Mouse (Mus musculus): ENCODE measurements at regions not wholly inside any gene's neighbourhood (a gene's known extent, or its start where the extent isn't known, plus 50 kb on each side); places are given as distances from the start of the nearest gene placed in this dataset.

- Histone ChIP-seq H3K27ac (ENCODE audit: low read depth, low read length) (no peak overlapping the region), H3K27me3 (ENCODE audit: control insufficient read depth, insufficient read depth, low read length) (no peaks in the 10 kb centered on the region), H3K9ac (ENCODE audit: low read length) (no peak overlapping the region), H3K4me1 (ENCODE audit: control insufficient read depth, insufficient read depth, low read length) (no peaks in the 10 kb centered on the region), H3K4me3 (ENCODE audit: low read depth, low read length) (no peak overlapping the region), H3K36me3 (ENCODE audit: control insufficient read depth, insufficient read depth, low read length) (no peaks in the 10 kb centered on the region), H3K4me2 (ENCODE audit: low read depth) (no peak overlapping the region), H3K9me3 (ENCODE audit: control insufficient read depth, low read length) (no peaks in the 10 kb centered on the region)
- ATAC-seq (ENCODE audit: insufficient read depth, low FRiP score, low TSS enrichment): no peak
- 86% methylated on average over 3 of the region's 3 CpGs for WGBS
- DNase-seq (ENCODE audit: low spot score): no peak
Measured at GRCm38 (mm10) chr11:64579826-64580225, 143.4 kb upstream of the F930015N05Rik start.

DNA sequence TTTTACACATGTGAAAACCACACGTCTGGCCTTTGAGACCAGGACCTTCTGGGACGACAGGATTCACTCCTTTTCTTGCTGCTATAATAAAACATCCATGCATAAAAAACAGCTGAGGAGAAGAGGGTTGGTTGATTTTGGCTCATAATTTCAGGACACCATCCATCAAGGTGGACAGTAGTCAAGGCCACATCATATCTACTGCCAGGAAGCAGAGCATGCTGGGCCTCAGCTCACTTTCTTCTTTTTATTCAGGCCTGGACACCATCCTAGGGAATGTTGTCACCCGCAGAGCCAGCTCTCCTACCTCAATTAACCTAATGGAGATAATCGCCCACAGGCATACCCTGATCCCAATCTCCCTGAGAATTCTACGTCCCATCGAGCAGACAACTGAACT is 149.6 kb upstream of the F930015N05Rik start:
- Histone ChIP-seq H3K36me3 (ENCODE audit: control insufficient read depth, insufficient read depth, low read length) (no peaks in the 10 kb centered on the region), H3K4me3 (ENCODE audit: low read depth, low read length) (no peak overlapping the region), H3K27ac (ENCODE audit: low read depth, low read length) (no peak overlapping the region), H3K27me3 (ENCODE audit: control insufficient read depth, insufficient read depth, low read length) (no peaks in the 10 kb centered on the region), H3K9ac (ENCODE audit: low read length) (no peak overlapping the region), H3K4me2 (ENCODE audit: low read depth) (no peak overlapping the region), H3K9me3 (ENCODE audit: control insufficient read depth, low read length) (no peaks in the 10 kb centered on the region), H3K4me1 (ENCODE audit: control insufficient read depth, insufficient read depth, low read length) (0 out of 2 replicates have a peak, but pooled peaks cover 2% of the 10 kb centered on the region)
- DNase-seq (ENCODE audit: low spot score) (no peak), ATAC-seq (ENCODE audit: insufficient read depth, low FRiP score, low TSS enrichment) (no peak)
- WGBS: 83% methylated on average over 6 of the region's 6 CpGs

GRCm38 (mm10) chr11:64587034-64587710 is 150.7 kb upstream of the F930015N05Rik start:
- Histone ChIP-seq H3K4me2 (ENCODE audit: low read depth) (no peak overlapping the region), H3K4me3 (ENCODE audit: low read depth, low read length) (no peak overlapping the region), H3K27ac (ENCODE audit: low read depth, low read length) (no peak overlapping the region), H3K9ac (ENCODE audit: low read length) (no peak overlapping the region), H3K36me3 (ENCODE audit: control insufficient read depth, insufficient read depth, low read length) (no peaks in the 10 kb centered on the region), H3K27me3 (ENCODE audit: control insufficient read depth, insufficient read depth, low read length) (no peaks in the 10 kb centered on the region), H3K9me3 (ENCODE audit: control insufficient read depth, low read length) (no peaks in the 10 kb centered on the region), H3K4me1 (ENCODE audit: control insufficient read depth, insufficient read depth, low read length) (0 out of 2 replicates have a peak, but pooled peaks cover 2% of the 10 kb centered on the region)
- WGBS: 72% methylated on average over 7 of the region's 7 CpGs
- DNase-seq (ENCODE audit: low spot score): no peak
- no peak for ATAC-seq (ENCODE audit: insufficient read depth, low FRiP score, low TSS enrichment)

DNA sequence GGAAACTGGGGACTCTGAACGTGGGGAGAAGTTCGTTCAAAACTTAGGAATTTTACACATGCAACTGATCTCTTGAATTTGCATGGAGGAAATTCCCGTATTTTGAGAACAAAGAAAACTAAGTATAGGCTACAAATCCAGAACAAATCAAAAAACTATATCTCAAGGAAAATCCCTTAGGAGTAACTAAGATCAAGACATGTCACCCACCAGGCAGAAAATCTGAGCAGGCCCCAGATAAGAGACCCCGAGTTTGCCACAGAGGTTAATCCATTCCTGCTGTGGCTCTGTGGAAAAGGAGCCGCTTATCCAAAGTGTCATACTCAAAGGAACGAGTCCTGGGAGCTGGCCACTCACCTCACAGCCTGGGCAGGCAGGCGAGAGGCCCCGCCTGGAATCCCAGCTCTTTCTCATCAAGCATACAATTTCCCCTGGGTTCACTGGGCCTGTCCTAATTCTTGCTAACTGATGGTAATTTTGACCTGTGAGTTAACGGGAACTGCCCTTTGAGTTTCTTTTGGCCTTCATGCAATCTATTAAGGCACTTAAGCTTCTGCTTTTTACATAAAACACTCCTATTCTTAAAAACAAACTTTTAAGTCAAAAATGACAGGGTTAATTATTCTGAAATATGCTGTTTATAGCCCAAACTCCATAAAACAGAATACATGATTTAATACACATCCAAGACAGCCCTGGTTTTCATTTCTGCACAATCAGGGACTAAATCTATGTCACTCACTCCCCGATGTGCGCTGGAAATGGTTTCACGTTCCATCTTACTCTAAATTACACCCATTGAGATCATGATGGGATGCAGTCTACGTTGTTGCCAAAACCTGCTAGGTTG is 151.5 kb upstream of the F930015N05Rik start:
- ATAC-seq (ENCODE audit: insufficient read depth, low FRiP score, low TSS enrichment) (no peak), DNase-seq (ENCODE audit: low spot score) (peak; percentile 43)
- Histone ChIP-seq H3K27ac (ENCODE audit: low read depth, low read length) (no peak overlapping the region), H3K4me2 (ENCODE audit: low read depth) (no peak overlapping the region), H3K27me3 (ENCODE audit: control insufficient read depth, insufficient read depth, low read length) (no peaks in the 10 kb centered on the region), H3K4me3 (ENCODE audit: low read depth, low read length) (no peak overlapping the region), H3K9me3 (ENCODE audit: control insufficient read depth, low read length) (no peaks in the 10 kb centered on the region), H3K9ac (ENCODE audit: low read length) (no peak overlapping the region), H3K4me1 (ENCODE audit: control insufficient read depth, insufficient read depth, low read length) (0 out of 2 replicates have a peak, but pooled peaks cover 2% of the 10 kb centered on the region), H3K36me3 (ENCODE audit: control insufficient read depth, insufficient read depth, low read length) (no peaks in the 10 kb centered on the region)
- WGBS: 48% methylated on average over 13 of the region's 13 CpGs

DNA sequence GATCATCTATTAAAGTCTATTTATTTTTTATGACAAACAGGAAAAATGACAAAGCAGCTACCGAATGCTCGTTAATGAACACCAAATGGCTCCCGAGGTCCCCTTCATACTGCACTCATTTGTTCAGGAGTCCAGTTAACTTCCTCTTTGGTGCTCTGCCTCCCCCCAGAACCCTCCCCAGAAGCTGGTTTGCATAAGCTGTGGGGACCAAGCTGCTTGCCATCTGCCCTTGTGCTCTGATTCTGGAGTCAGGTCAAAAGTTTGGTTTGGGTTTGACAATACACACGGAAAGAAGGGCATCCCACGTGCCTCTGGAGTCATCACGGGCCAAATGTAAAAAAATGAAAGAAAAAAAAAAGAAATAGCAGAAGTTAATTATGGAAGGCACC is 152.1 kb upstream of the F930015N05Rik start:
- DNase-seq (ENCODE audit: low spot score) (no peak), ATAC-seq (ENCODE audit: insufficient read depth, low FRiP score, low TSS enrichment) (no peak)

DNA sequence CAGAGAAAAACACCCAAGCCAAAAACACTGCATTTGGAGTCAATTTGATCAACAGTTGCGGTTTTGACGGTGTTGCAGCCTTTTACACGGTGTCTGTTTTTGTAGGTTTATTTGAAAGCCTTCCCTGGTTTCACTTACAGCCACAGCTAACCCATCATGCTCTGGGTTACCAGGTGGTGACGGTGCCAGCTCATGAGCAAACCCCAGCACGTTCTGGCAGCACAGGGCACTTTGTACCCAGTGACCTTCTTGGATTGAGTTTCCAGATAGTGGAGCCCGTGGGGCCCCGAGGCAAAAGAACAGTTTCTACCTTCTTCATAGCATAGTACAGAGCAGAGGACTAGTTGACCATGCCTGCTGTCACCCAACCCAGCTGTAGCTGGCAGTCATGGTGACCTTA is 152.6 kb upstream of the F930015N05Rik start:
- H3K4me3 ChIP-seq (ENCODE audit: low read depth, low read length): no peak overlapping the region
- no peaks in the 10 kb centered on the region for H3K9me3 ChIP-seq (ENCODE audit: control insufficient read depth, low read length)
- no peak overlapping the region for H3K9ac ChIP-seq (ENCODE audit: low read length)
- no peaks in the 10 kb centered on the region for H3K27me3 ChIP-seq (ENCODE audit: control insufficient read depth, insufficient read depth, low read length)
- no peaks in the 10 kb centered on the region for H3K36me3 ChIP-seq (ENCODE audit: control insufficient read depth, insufficient read depth, low read length)
- no peak for ATAC-seq (ENCODE audit: insufficient read depth, low FRiP score, low TSS enrichment)
- DNase-seq (ENCODE audit: low spot score): no peak
- no peak overlapping the region for H3K27ac ChIP-seq (ENCODE audit: low read depth, low read length)
- no peak overlapping the region for H3K4me2 ChIP-seq (ENCODE audit: low read depth)
- 82% methylated on average over 7 of the region's 7 CpGs for WGBS
- 0 out of 2 replicates have a peak, but pooled peaks cover 2% of the 10 kb centered on the region for H3K4me1 ChIP-seq (ENCODE audit: control insufficient read depth, insufficient read depth, low read length)

More for the DNA sequence above, 152.1 kb upstream of the F930015N05Rik start:
- no peaks in the 10 kb centered on the region for H3K36me3 ChIP-seq (ENCODE audit: control insufficient read depth, insufficient read depth, low read length)
- H3K9me3 ChIP-seq (ENCODE audit: control insufficient read depth, low read length): no peaks in the 10 kb centered on the region
- WGBS: 65% methylated on average over 6 of the region's 6 CpGs
- H3K4me1 ChIP-seq (ENCODE audit: control insufficient read depth, insufficient read depth, low read length): 0 out of 2 replicates have a peak, but pooled peaks cover 2% of the 10 kb centered on the region
- H3K27me3 ChIP-seq (ENCODE audit: control insufficient read depth, insufficient read depth, low read length): no peaks in the 10 kb centered on the region
- no peak overlapping the region for H3K4me3 ChIP-seq (ENCODE audit: low read depth, low read length)
- H3K9ac ChIP-seq (ENCODE audit: low read length): no peak overlapping the region
- no peak overlapping the region for H3K4me2 ChIP-seq (ENCODE audit: low read depth)
- H3K27ac ChIP-seq (ENCODE audit: low read depth, low read length): no peak overlapping the region

- Histone ChIP-seq H3K36me3 (ENCODE audit: control insufficient read depth, insufficient read depth, low read length) (no peaks in the 10 kb centered on the region), H3K4me2 (ENCODE audit: low read depth) (no peak overlapping the region), H3K27ac (ENCODE audit: low read depth, low read length) (no peak overlapping the region), H3K9ac (ENCODE audit: low read length) (no peak overlapping the region), H3K9me3 (ENCODE audit: control insufficient read depth, low read length) (no peaks in the 10 kb centered on the region), H3K4me3 (ENCODE audit: low read depth, low read length) (no peak overlapping the region), H3K4me1 (ENCODE audit: control insufficient read depth, insufficient read depth, low read length) (0 out of 2 replicates have a peak, but pooled peaks cover 2% of the 10 kb centered on the region), H3K27me3 (ENCODE audit: control insufficient read depth, insufficient read depth, low read length) (no peaks in the 10 kb centered on the region)
- no peak for ATAC-seq (ENCODE audit: insufficient read depth, low FRiP score, low TSS enrichment)
- WGBS: 75% methylated on average over 4 of the region's 4 CpGs
- no peak for DNase-seq (ENCODE audit: low spot score)
Measured at GRCm38 (mm10) chr11:64590091-64590490, 153.6 kb upstream of the F930015N05Rik start.

DNA sequence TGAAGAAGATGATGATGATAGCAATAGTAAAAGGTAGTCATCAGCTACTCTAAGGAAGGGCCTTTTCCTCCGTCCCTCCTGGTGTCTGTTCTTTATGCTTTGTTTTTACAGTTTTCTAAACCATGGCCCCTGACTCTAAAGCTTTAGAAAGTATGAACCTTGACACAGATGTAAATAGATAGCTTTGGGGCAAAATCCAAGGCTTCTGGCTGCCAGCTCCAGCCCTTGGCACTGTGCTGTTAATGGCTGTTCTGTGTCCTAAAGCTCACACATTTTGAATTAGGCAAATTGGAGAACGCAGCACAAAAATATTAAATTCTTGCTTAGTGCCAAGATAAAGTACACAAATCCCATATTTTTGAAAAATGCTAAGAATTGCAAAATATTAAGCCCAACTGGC is 155.8 kb upstream of the F930015N05Rik start:
- Histone ChIP-seq H3K4me2 (ENCODE audit: low read depth) (no peak overlapping the region), H3K36me3 (ENCODE audit: control insufficient read depth, insufficient read depth, low read length) (no peaks in the 10 kb centered on the region), H3K9ac (ENCODE audit: low read length) (no peak overlapping the region), H3K27ac (ENCODE audit: low read depth, low read length) (no peak overlapping the region), H3K4me3 (ENCODE audit: low read depth, low read length) (no peak overlapping the region), H3K4me1 (ENCODE audit: control insufficient read depth, insufficient read depth, low read length) (0 out of 2 replicates have a peak, but pooled peaks cover 2% of the 10 kb centered on the region), H3K9me3 (ENCODE audit: control insufficient read depth, low read length) (no peaks in the 10 kb centered on the region), H3K27me3 (ENCODE audit: control insufficient read depth, insufficient read depth, low read length) (no peaks in the 10 kb centered on the region)
- ATAC-seq (ENCODE audit: insufficient read depth, low FRiP score, low TSS enrichment): no peak
- 83% methylated on average over 2 of the region's 2 CpGs for WGBS
- no peak for DNase-seq (ENCODE audit: low spot score)
